In genomic region chr13:107984186-107984585, GRCm38 (mm10) we compare ENCODE assay signal across 29 mouse cellular contexts.
"Had no signal": no experiment of that assay in that cellular context is flagged by ENCODE, and none has a peak within 500 bp of the region (broad histone marks: within the 10 kb centered on the region; RNA-seq: fewer than 3 reads in every experiment).

No protein-coding gene starts in this region.

- H3K9ac ChIP-seq: limb, embryonic 12.5 days; limb, embryonic 13.5 days; liver, embryonic 12.5 days; liver, embryonic 13.5 days; liver, embryonic 14.5 days; liver, embryonic 15.5 days; liver, postnatal 0 days; lung, embryonic 14.5 days; lung, embryonic 15.5 days; midbrain, embryonic 12.5 days; midbrain, embryonic 13.5 days; neural tube, embryonic 12.5 days had no signal

- H3K4me3 ChIP-seq: left cerebral cortex, adult 2 months; limb, embryonic 12.5 days; limb, embryonic 13.5 days; liver, embryonic 12.5 days; liver, embryonic 13.5 days; liver, embryonic 15.5 days; lung, embryonic 15.5 days; megakaryocyte, embryonic 14.5 days; midbrain, embryonic 10.5 days; midbrain, embryonic 12.5 days; midbrain, embryonic 13.5 days; myocyte; neural tube, embryonic 12.5 days had no signal

- DNase-seq: left cerebral cortex, postnatal 4 days; liver; liver, embryonic 13.5 days; liver, postnatal 0 days; lung, adult 18-20 months; lung, adult 2 months; lung, embryonic 14.5 days; lung, postnatal 10 days; lung, postnatal 14 days; lung, postnatal 36 days; lung, postnatal 4 days; midbrain, embryonic 14.5 days had no signal

- H3K27me3 ChIP-seq: limb, embryonic 12.5 days; limb, embryonic 13.5 days; liver, embryonic 12.5 days; liver, embryonic 13.5 days; liver, embryonic 15.5 days; lung, embryonic 15.5 days; midbrain, embryonic 12.5 days; midbrain, embryonic 13.5 days; neural tube, embryonic 12.5 days had no signal

- ATAC-seq: liver, embryonic 12.5 days; liver, postnatal 0 days; lung, postnatal 0 days; midbrain, embryonic 13.5 days; midbrain, embryonic 16.5 days had no signal

- H3K36me3 ChIP-seq: limb, embryonic 12.5 days; limb, embryonic 13.5 days; liver, embryonic 12.5 days; liver, embryonic 13.5 days; liver, embryonic 15.5 days; lung, embryonic 15.5 days; midbrain, embryonic 10.5 days; midbrain, embryonic 12.5 days; midbrain, embryonic 13.5 days; neural tube, embryonic 12.5 days had no signal

- H3K9me3 ChIP-seq: limb, embryonic 12.5 days; liver, embryonic 12.5 days; liver, embryonic 13.5 days; liver, embryonic 15.5 days; lung, embryonic 15.5 days; midbrain, embryonic 10.5 days; midbrain, embryonic 12.5 days; neural tube, embryonic 12.5 days had no signal

- H3K4me2 ChIP-seq: limb, embryonic 12.5 days; limb, embryonic 13.5 days; liver, embryonic 11.5 days; liver, embryonic 12.5 days; liver, embryonic 13.5 days; liver, embryonic 15.5 days; lung, embryonic 14.5 days; lung, embryonic 15.5 days; midbrain, embryonic 12.5 days; midbrain, embryonic 13.5 days; neural tube, embryonic 12.5 days had no signal

- H3K27ac ChIP-seq: limb, embryonic 12.5 days; limb, embryonic 13.5 days; liver, embryonic 12.5 days; liver, embryonic 13.5 days; liver, embryonic 14.5 days; liver, embryonic 15.5 days; lung, embryonic 15.5 days; macrophage; midbrain, embryonic 10.5 days; midbrain, embryonic 12.5 days; midbrain, embryonic 13.5 days; neural tube, embryonic 12.5 days had no signal

- H3K4me1 ChIP-seq: limb, embryonic 12.5 days; limb, embryonic 13.5 days; liver, embryonic 12.5 days; liver, embryonic 13.5 days; liver, embryonic 15.5 days; lung, embryonic 15.5 days; midbrain, embryonic 10.5 days; midbrain, embryonic 12.5 days; midbrain, embryonic 13.5 days; neural tube, embryonic 12.5 days had no signal
